Mouse (Mus musculus) megakaryocyte, embryonic 14.5 days (primary cell): ENCODE results near the gene Foxl2. TPM values are rescaled to one million over a fixed set of nuclear protein-coding genes. Genes with fewer than 3 reads are reported as not detected.

Source experiments
- H3K27me3 ChIP-seq: replicated peaks from 2 replicates; pipeline ENCODE3; 2012; ENCODE audit warnings: inconsistent platforms
- H3K36me3 ChIP-seq: replicated peaks from 2 replicates; pipeline ENCODE3; 2012; ENCODE audit warnings: low read length, inconsistent platforms, mixed read lengths
- H3K4me1 ChIP-seq: 2 replicates; pipeline ENCODE4 v1.6.1; 2012; ENCODE audit warnings: inconsistent platforms
- H3K4me3 ChIP-seq: replicated peaks from 2 replicates; pipeline ENCODE3; 2012; ENCODE audit warnings: moderate library complexity, mild to moderate bottlenecking, inconsistent platforms
- H3K9me3 ChIP-seq: 2 replicates; pipeline ENCODE4 v1.6.1; 2012; ENCODE audit warnings: inconsistent platforms
- FLI1 ChIP-seq: IDR thresholded peaks from 2 replicates; pipeline ENCODE4 v1.6.1; 2012; ENCODE audit warnings: low read length, inconsistent platforms, mixed read lengths
- GATA1 ChIP-seq: IDR thresholded peaks from 3 replicates; pipeline ENCODE4 v1.6.1; 2012; ENCODE audit warnings: mixed read lengths, low read length, inconsistent platforms, borderline replicate concordance
- polyA plus RNA-seq: library from polyadenylated mRNA; stranded (reverse); fragments of >175 nt; gene quantifications from 2 replicates; pipeline ENCODE4 v1.2.3, GENCODE M21; 2012; ENCODE audit warnings: low replicate concordance; ENCODE audit not compliant: insufficient read depth

Foxl2 gene
- polyA plus RNA-seq, result not detected in 2 replicates

- TF ChIP-seq GATA1, result no peak
- H3K36me3 ChIP-seq, result no peaks in the 10 kb centered on the region
- H3K4me1 ChIP-seq, result peaks cover 39% of the 10 kb centered on the region
- H3K4me3 ChIP-seq, result peak within 1 kb of the TSS; percentile 85
- peaks cover 100% of the 10 kb centered on the region for H3K27me3 ChIP-seq
- peaks cover 6% of the 10 kb centered on the region for H3K9me3 ChIP-seq
These were observed at the start of gene Foxl2 for GRCm38 (mm10) chr9:98955103-98955715. Foxl2 (plus strand) TSS chr9:98955288.

- no peak for TF ChIP-seq FLI1
- no peak for TF ChIP-seq GATA1
- H3K4me3 ChIP-seq, result no peak overlapping the region
- no peaks in the 10 kb centered on the region for H3K9me3 ChIP-seq
- no peaks in the 10 kb centered on the region for H3K4me1 ChIP-seq
- H3K27me3 ChIP-seq, result peaks cover 5% of the 10 kb centered on the region
- no peaks in the 10 kb centered on the region for H3K36me3 ChIP-seq
These were observed 34.2 kb upstream of the Foxl2 start for GRCm38 (mm10) chr9:98920629-98921523.

- Histone ChIP-seq H3K9me3 (no peaks in the 10 kb centered on the region), H3K36me3 (no peaks in the 10 kb centered on the region), H3K27me3 (peaks cover 9% of the 10 kb centered on the region), H3K4me3 (no peak overlapping the region), H3K4me1 (no peaks in the 10 kb centered on the region)
- TF ChIP-seq FLI1, result no peak
- TF ChIP-seq GATA1, result no peak
These were observed 32.0 kb upstream of the Foxl2 start for GRCm38 (mm10) chr9:98923119-98923518.

GRCm38 (mm10) chr9:98924183-98924582 lies 30.9 kb upstream of the Foxl2 start:
- Histone ChIP-seq H3K4me1 (no peaks in the 10 kb centered on the region), H3K4me3 (no peak overlapping the region), H3K9me3 (no peaks in the 10 kb centered on the region), H3K27me3 (peaks cover 9% of the 10 kb centered on the region), H3K36me3 (no peaks in the 10 kb centered on the region)
- TF ChIP-seq GATA1, result no peak
- no peak for TF ChIP-seq FLI1

GRCm38 (mm10) chr9:98929496-98929895 lies 25.6 kb upstream of the Foxl2 start:
- Histone ChIP-seq H3K4me1 (no peaks in the 10 kb centered on the region), H3K4me3 (no peak overlapping the region), H3K36me3 (no peaks in the 10 kb centered on the region), H3K9me3 (peaks cover 11% of the 10 kb centered on the region), H3K27me3 (peaks cover 17% of the 10 kb centered on the region)
- no peak for TF ChIP-seq FLI1
- no peak for TF ChIP-seq GATA1

- Histone ChIP-seq H3K27me3 (peaks cover 27% of the 10 kb centered on the region), H3K4me1 (no peaks in the 10 kb centered on the region), H3K9me3 (peaks cover 11% of the 10 kb centered on the region), H3K4me3 (no peak overlapping the region), H3K36me3 (no peaks in the 10 kb centered on the region)
- TF ChIP-seq GATA1 (no peak), FLI1 (no peak)
These were observed 22.2 kb upstream of the Foxl2 start for GRCm38 (mm10) chr9:98932931-98933330.

GRCm38 (mm10) chr9:98935190-98935909 lies 19.7 kb upstream of the Foxl2 start:
- TF ChIP-seq FLI1, result no peak
- TF ChIP-seq GATA1, result no peak

GRCm38 (mm10) chr9:98939290-98939689 lies 15.8 kb upstream of the Foxl2 start:
- TF ChIP-seq FLI1 (no peak), GATA1 (no peak)
- Histone ChIP-seq H3K4me1 (no peaks in the 10 kb centered on the region), H3K27me3 (peaks cover 37% of the 10 kb centered on the region), H3K4me3 (no peak overlapping the region), H3K9me3 (no peaks in the 10 kb centered on the region), H3K36me3 (no peaks in the 10 kb centered on the region)

More at GRCm38 (mm10) chr9:98935190-98935909, 19.7 kb upstream of the Foxl2 start:
- no peaks in the 10 kb centered on the region for H3K4me1 ChIP-seq
- H3K36me3 ChIP-seq, result no peaks in the 10 kb centered on the region
- H3K9me3 ChIP-seq, result peaks cover 2% of the 10 kb centered on the region
- H3K27me3 ChIP-seq, result peaks cover 27% of the 10 kb centered on the region
- H3K4me3 ChIP-seq, result no peak overlapping the region

GRCm38 (mm10) chr9:98952171-98953050 lies 2.7 kb upstream of the Foxl2 start:
- H3K27me3 ChIP-seq, result peaks cover 92% of the 10 kb centered on the region
- no peak for TF ChIP-seq FLI1
- no peak for TF ChIP-seq GATA1
- H3K36me3 ChIP-seq, result no peaks in the 10 kb centered on the region
- H3K9me3 ChIP-seq, result peaks cover 6% of the 10 kb centered on the region
- peaks cover 39% of the 10 kb centered on the region for H3K4me1 ChIP-seq
- no peak overlapping the region for H3K4me3 ChIP-seq
